Mouse (Mus musculus) CD4-positive naive resting alpha-beta T cell, adult 57 days (primary cell): ENCODE measurements around the gene Hes3. TPM values are rescaled to one million over a fixed set of nuclear protein-coding genes. Genes with fewer than 3 reads are reported as not detected.

Experiments used
- total RNA-seq: library from RNA; stranded (reverse); gene quantifications from one replicate; pipeline ENCODE4 v1.2.4, GENCODE M21; 2023

Hes3 gene
- not detected for total RNA-seq

DNA sequence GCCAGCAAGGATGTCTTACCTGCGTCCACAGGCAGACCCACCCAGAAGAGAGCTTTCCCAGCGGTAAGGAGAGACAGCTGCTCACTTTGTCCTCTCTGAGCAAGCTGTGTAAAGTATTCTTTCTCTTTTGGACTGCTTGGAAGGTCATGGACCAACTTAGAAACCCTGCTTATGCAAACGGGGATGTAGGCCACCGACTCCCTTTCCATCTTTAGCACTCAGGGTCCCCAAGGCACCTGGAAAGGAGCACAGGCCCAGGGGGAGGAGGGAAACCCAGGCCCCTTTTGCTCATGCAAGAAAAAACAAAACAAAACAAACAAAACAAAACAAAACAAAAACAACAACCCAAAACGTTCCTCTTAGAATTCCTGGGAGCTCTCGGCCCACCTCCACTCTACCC is at the start of gene Hes3:
TSS of gene Hes3 (minus strand) at position 101 of the 400 bp plus-strand sequence.

DNA sequence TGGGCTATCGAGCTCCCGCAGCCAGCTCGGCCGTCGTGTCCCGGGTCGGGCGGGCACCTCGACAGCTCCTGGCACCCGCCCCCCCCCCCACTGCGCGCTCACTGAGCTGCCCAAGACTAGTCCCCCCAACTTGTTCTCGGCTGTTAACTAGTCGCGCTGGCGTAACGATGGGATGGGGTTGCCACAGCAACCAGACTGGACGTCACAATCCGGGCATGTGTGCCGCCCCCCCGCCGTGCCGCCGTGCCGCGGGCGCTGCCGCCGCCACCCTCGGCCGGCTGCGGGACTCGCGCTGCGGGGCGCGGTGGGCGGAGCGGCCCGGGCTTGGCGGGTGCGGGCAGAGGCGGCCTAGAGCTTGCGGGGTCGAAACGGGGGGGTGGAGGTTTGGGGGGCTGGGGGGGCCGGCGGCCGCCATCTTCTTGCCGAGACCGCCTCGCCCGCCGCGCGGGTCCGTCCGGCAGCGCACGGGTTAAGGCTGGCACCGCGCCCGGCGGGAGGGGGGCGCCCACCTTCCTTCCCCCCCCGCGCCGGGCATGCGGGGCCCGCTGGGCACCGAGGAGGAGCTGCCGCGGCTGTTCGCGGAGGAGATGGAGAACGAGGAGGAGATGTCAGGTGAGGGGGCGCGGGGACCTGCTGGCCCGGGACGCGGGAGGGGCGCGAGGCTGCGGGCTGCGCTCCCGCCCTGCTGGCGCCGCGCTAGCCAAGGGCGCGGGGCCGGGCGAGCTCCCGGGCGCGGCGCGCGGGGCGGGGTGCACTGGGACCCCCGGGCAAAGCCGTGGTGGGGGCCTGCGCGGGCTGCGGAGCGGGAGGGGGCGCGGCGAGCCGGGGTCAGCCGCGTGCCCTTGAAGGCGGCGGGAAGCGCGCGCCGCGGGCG is 47.2 kb upstream of the Hes3 start, which contains the start of gene Chd5:
TSS of gene Chd5 (plus strand) at position 233 of the 874 bp plus-strand sequence.

DNA sequence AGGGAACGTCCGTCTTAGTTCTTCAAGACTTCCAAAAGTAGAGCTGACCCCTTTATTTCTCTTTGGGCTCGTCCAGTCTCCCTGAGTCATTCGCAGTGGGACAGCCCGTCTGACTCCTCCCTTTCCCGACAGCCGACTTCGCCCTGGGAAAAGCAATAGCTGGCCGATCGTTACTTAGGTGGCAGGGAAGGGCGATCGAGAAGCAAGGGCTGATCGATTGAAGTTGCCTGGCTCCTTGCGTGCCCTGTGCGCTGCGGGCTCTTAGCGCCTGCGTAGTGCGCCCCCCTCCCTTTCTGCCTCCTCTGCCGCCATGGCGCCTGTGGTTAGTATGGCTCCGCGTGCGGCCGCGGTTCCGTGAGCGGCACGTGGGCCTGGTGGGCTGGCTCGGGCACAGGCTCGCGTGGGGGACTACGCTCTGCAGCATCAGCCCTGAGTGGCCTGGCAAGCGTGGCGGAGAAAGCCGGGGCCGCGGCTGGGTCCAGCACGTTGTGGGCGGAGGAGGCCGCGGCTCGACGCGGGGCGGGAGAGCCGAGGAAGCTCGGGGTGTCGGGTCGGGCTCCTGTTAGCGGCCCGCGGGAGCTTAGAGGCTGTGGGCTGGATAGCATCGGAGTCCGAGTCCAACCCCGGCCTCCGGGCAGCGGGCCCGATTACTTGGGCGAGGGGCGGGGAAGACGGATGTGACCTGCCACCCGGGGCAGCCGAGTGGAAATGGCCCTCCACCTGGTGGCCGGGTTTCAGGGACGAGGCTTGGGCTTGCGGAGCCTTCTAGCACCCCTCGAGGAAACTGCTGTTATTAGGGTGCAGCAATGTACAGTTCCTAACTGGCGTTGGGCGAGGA is 34.3 kb upstream of the Hes3 start, which contains the start of gene Rpl22:
TSS of gene Rpl22 (plus strand) at position 169 of the 838 bp plus-strand sequence.

GRCm38 (mm10) chr4:152318517-152319234 is 27.2 kb upstream of the Hes3 start, which contains the start of gene Rnf207:
TSS of gene Rnf207 (minus strand) at chr4:152318993.

DNA sequence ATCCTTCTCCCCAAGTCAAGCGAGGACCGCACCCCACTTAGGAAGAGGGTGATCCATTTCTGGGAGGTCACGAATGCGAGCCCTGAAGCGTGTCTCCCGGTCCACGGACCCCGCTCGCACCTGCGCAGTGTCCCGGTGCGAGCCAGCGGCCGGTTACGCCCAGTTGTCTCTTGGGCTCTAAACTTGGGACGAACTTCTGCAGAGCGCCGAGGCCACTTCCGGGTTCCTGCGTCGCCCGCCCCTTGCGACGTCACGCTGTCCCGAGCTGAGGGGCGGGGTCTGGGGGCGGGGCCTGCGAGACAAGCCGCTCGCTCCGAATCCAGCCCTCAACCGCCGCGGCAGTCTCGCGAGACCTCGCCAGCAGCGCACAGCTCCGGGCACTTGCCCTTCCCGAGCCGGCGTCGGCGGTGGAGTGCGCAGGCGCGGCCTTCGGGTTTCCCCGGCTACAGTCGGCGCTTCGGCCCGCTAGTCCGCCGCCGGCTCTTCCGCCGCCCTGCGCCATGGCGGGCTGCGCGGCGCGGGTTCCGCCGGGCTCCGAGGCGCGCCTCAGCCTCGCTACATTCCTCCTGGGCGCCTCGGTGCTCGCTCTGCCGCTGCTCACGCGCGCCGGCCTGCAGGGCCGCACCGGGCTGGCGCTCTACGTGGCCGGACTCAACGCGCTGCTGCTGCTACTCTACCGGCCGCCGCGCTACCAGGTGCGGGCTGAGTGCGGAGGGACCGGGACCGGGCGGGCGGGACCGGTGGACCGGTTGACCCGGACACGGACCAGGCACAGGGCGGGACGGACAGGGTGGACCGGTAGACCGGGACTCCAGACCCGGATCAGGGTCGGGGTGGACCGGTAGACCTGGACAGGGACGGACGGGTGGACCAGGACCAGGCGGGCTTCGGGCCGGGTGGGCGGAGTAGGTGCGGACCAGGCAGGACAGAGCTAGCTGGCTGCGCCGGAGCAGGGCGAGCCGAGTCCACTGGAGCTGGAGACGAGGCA is 5.7 kb upstream of the Hes3 start, which contains the start of gene Icmt:
TSS of gene Icmt (plus strand) at position 354 of the 988 bp plus-strand sequence.

GRCm38 (mm10) chr4:152273621-152274236 is 17.7 kb downstream of the Hes3 start, which contains the start of gene Gpr153:
TSS of gene Gpr153 (plus strand) at chr4:152274232.

Other genes starting within 250 kb of the Hes3 start
- 2.4 TPM for gene Plekhg5, start 219.2 kb downstream of the Hes3 start, total RNA-seq
- 45.9 TPM for gene Tnfrsf25, start 175.7 kb downstream of the Hes3 start, total RNA-seq
- gene Espn, start 139.3 kb downstream of the Hes3 start, total RNA-seq, result 2.6 TPM
- gene Hes2, start 132.8 kb downstream of the Hes3 start, total RNA-seq, result not detected
- gene Acot7, start 113.5 kb downstream of the Hes3 start, total RNA-seq, result 8.2 TPM
- gene Gpr153, start 17.4 kb downstream of the Hes3 start, total RNA-seq, result 0.21 TPM
- gene Icmt, start 5.6 kb upstream of the Hes3 start, total RNA-seq, result 20.5 TPM
- not detected for gene Rnf207, start 27.3 kb upstream of the Hes3 start, total RNA-seq
- gene Rpl22, start 34.1 kb upstream of the Hes3 start, total RNA-seq, result 1,074 TPM
- gene Chd5, start 47.0 kb upstream of the Hes3 start, total RNA-seq, result 0.09 TPM
- gene Nphp4, start 185.0 kb upstream of the Hes3 start, total RNA-seq, result 1.5 TPM
- 202 TPM for gene Kcnab2, start 186.2 kb upstream of the Hes3 start, total RNA-seq